Mouse (Mus musculus) midbrain, embryonic 10.5 days (tissue): ENCODE measurements around the gene Trpc4ap. TPM values are rescaled to one million over a fixed set of nuclear protein-coding genes. Genes with fewer than 3 reads are reported as not detected.
A peak's percentile ranks its signal among the peaks of the same experiment; 100 is the strongest.

Source experiments
- DNase-seq: peaks from one replicate; pipeline ENCODE4 v3.0.0-alpha.2; 2017; ENCODE audit warnings: low spot score
- H3K27ac ChIP-seq: fragments of 300-500 bp; sonication (generic); replicated peaks from 2 replicates; pipeline ENCODE4 v1.5.1; 2016; ENCODE audit warnings: mild to moderate bottlenecking
- H3K27me3 ChIP-seq: fragments of 300-500 bp; sonication (generic); 2 replicates; pipeline ENCODE4 v1.6.1; 2016; ENCODE audit warnings: low read depth, mild to moderate bottlenecking; ENCODE audit not compliant: poor library complexity, severe bottlenecking
- H3K36me3 ChIP-seq: fragments of 300-500 bp; sonication (generic); 2 replicates; pipeline ENCODE4 v1.6.1; 2016; ENCODE audit warnings: mild to moderate bottlenecking, moderate library complexity
- H3K4me1 ChIP-seq: fragments of 300-500 bp; sonication (generic); 2 replicates; pipeline ENCODE4 v1.6.1; 2016
- H3K4me3 ChIP-seq: fragments of 300-500 bp; sonication (generic); 2 replicates; pipeline ENCODE4 v1.5.1; 2016; ENCODE audit warnings: mild to moderate bottlenecking, moderate library complexity
- H3K9me3 ChIP-seq: fragments of 300-500 bp; sonication (generic); replicated peaks from 2 replicates; pipeline ENCODE4 v1.6.1; 2016; ENCODE audit warnings: mild to moderate bottlenecking
- WGBS: fragments of 180-500 bp; shearing (Covaris S2); methylation state at CpG from one replicate; pipeline ENCODE4 v1.1.7; 2016; 5-methylcytosine and 5-hydroxymethylcytosine counted together
- polyA plus RNA-seq: library from polyadenylated mRNA; unstranded; fragments of >200 nt; fragmentation: Nextera tagmentation; extraction: Ambion mirVana; gene quantifications from 2 replicates; pipeline ENCODE4 v1.2.1, GENCODE M21; 2016

The Trpc4ap gene
- polyA plus RNA-seq, 1 experiment from 2014 or later, result 123 TPM

- Histone ChIP-seq H3K27ac (no peak overlapping the region), H3K4me3 (no peak overlapping the region), H3K4me1 (peaks cover 40% of the 10 kb centered on the region), H3K9me3 (no peaks in the 10 kb centered on the region), H3K27me3 (peaks cover 67% of the 10 kb centered on the region), H3K36me3 (peaks cover 73% of the 10 kb centered on the region)
- WGBS, result 64% methylated on average over 19 of the region's 19 CpGs
- DNase-seq, result no peak
Measured at GRCm38 (mm10) chr2:155633121-155633520, 59.1 kb downstream of the Trpc4ap start.

- Histone ChIP-seq H3K27me3 (peaks cover 74% of the 10 kb centered on the region), H3K4me3 (no peak overlapping the region), H3K27ac (no peak overlapping the region; the same call in 1 of the 2 replicates), H3K4me1 (peaks cover 40% of the 10 kb centered on the region), H3K9me3 (no peaks in the 10 kb centered on the region), H3K36me3 (peaks cover 66% of the 10 kb centered on the region)
- no peak for DNase-seq
- WGBS, result 63% methylated on average over 30 of the region's 30 CpGs
Measured at GRCm38 (mm10) chr2:155632138-155632936, 59.8 kb downstream of the Trpc4ap start.

GRCm38 (mm10) chr2:155630590-155631416 is 61.4 kb downstream of the Trpc4ap start:
- peak; percentile 47 for DNase-seq
- Histone ChIP-seq H3K36me3 (peaks cover 50% of the 10 kb centered on the region), H3K9me3 (no peaks in the 10 kb centered on the region), H3K4me1 (peaks cover 48% of the 10 kb centered on the region), H3K27ac (0 out of 2 replicates have a peak overlapping the region, but pooled peaks have one; percentile 17), H3K27me3 (peaks cover 89% of the 10 kb centered on the region), H3K4me3 (peak overlapping the region; percentile 24)
- WGBS, result 13% methylated on average over 43 of the region's 43 CpGs

DNA sequence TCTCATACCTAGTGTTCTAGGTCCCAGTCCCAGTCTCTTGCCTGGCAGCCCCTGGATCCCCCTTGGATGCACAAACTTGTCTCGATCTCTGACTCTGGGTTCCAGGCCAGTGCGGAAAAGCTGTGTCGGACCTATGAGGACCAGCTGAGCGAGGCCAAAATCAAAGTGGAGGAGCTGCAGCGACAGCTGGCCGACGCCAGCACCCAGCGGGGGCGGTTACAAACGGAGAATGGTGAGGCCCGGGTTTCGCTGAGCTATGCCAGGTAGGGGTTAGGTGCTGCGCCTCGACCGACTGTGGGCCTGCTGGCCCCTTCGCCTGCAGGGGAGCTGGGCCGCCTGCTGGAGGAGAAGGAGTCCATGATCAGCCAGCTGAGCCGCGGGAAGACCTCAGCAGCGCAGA is 62.0 kb downstream of the Trpc4ap start:
- H3K4me3 ChIP-seq, result peak overlapping the region; percentile 24
- no peak overlapping the region for H3K27ac ChIP-seq
- DNase-seq, result peak; percentile 47
- no peaks in the 10 kb centered on the region for H3K9me3 ChIP-seq
- WGBS, result 15% methylated on average over 20 of the region's 20 CpGs
- H3K36me3 ChIP-seq, result peaks cover 44% of the 10 kb centered on the region
- peaks cover 48% of the 10 kb centered on the region for H3K4me1 ChIP-seq
- peaks cover 95% of the 10 kb centered on the region for H3K27me3 ChIP-seq

GRCm38 (mm10) chr2:155629231-155629661 is 62.9 kb downstream of the Trpc4ap start:
- WGBS, result under 1% methylated on average over 35 of the region's 35 CpGs
- H3K36me3 ChIP-seq, result peaks cover 35% of the 10 kb centered on the region
- H3K27ac ChIP-seq, result peak overlapping the region; percentile 71
- H3K9me3 ChIP-seq, result no peaks in the 10 kb centered on the region
- H3K4me3 ChIP-seq, result peak overlapping the region; percentile 55
- DNase-seq, result peak; percentile 59
- peaks cover 48% of the 10 kb centered on the region for H3K4me1 ChIP-seq
- H3K27me3 ChIP-seq, result peaks cover 93% of the 10 kb centered on the region

- DNase-seq, result no peak
- peak overlapping the region; percentile 55 for H3K4me3 ChIP-seq
Measured at GRCm38 (mm10) chr2:155628519-155628918, 63.7 kb downstream of the Trpc4ap start.

DNA sequence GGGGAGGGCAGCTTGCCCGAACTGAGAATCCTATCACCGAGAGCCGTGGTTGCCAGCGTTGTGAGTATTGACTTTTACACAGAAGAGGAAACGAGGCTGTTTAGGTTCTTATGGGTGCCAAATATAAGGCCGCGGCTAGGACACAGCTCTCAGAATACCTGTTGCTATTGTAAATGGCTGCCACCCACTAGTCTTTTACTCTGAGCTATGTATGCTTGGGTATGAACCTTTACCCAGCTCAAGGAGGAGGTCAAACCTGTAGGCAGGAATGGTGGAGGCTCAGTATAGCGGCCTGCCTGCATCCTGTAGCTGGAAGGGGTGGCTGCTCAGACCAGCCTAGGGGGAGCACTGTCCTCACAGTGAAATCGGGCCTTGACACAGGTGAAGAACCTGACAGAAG is 64.1 kb downstream of the Trpc4ap start:
- DNase-seq, result no peak
- Histone ChIP-seq H3K27ac (no peak overlapping the region), H3K4me3 (no peak overlapping the region), H3K27me3 (peaks cover 89% of the 10 kb centered on the region), H3K4me1 (peaks cover 48% of the 10 kb centered on the region), H3K36me3 (peaks cover 23% of the 10 kb centered on the region), H3K9me3 (no peaks in the 10 kb centered on the region)
- WGBS, result 80% methylated on average over 9 of the region's 9 CpGs

More at GRCm38 (mm10) chr2:155628519-155628918, 63.7 kb downstream of the Trpc4ap start:
- Histone ChIP-seq H3K27me3 (peaks cover 91% of the 10 kb centered on the region), H3K9me3 (no peaks in the 10 kb centered on the region), H3K4me1 (peaks cover 48% of the 10 kb centered on the region), H3K36me3 (peaks cover 27% of the 10 kb centered on the region), H3K27ac (no peak overlapping the region)
- 72% methylated on average over 13 of the region's 13 CpGs for WGBS

- Histone ChIP-seq H3K4me3 (no peak overlapping the region), H3K9me3 (no peaks in the 10 kb centered on the region), H3K4me1 (peaks cover 50% of the 10 kb centered on the region), H3K27me3 (peaks cover 86% of the 10 kb centered on the region), H3K27ac (no peak overlapping the region), H3K36me3 (peaks cover 14% of the 10 kb centered on the region)
- peak; percentile 83 for DNase-seq
- 49% methylated on average over 21 of the region's 21 CpGs for WGBS
Measured at GRCm38 (mm10) chr2:155627030-155627738, 65.0 kb downstream of the Trpc4ap start.

GRCm38 (mm10) chr2:155626277-155626676 is 65.9 kb downstream of the Trpc4ap start:
- Histone ChIP-seq H3K27ac (no peak overlapping the region), H3K4me3 (no peak overlapping the region), H3K27me3 (peaks cover 77% of the 10 kb centered on the region), H3K9me3 (no peaks in the 10 kb centered on the region), H3K36me3 (peaks cover 6% of the 10 kb centered on the region; the same call in 1 of the 2 replicates), H3K4me1 (peaks cover 43% of the 10 kb centered on the region)
- 51% methylated on average over 15 of the region's 15 CpGs for WGBS
- DNase-seq, result no peak

DNA sequence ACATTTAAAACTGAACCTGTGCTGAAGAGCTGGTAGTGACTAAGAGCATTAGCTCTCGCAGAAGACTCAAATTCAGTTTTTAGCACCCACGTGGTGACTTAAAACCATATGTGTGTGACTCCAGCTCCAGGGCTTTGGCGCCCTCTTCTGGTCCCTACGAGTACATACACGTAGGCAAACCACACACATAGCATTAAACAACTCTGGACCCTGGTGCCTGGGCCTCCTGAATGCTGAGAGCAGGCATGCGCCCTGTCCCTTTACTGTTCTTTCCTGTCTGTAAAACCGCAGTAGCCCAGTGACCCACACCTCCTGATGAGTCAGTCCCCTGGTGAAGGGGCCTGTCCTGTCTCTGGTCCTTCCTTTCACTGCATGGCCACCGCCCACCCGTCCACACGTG is 67.5 kb downstream of the Trpc4ap start:
- peak; percentile 36 for DNase-seq
- 39% methylated on average over 10 of the region's 10 CpGs for WGBS

GRCm38 (mm10) chr2:155623996-155624395 is 68.2 kb downstream of the Trpc4ap start:
- H3K9me3 ChIP-seq, result no peaks in the 10 kb centered on the region
- H3K4me3 ChIP-seq, result no peak overlapping the region
- no peak for DNase-seq
- H3K27me3 ChIP-seq, result peaks cover 60% of the 10 kb centered on the region
- 91% methylated on average over 6 of the region's 6 CpGs for WGBS
- peaks cover 27% of the 10 kb centered on the region for H3K4me1 ChIP-seq
- H3K27ac ChIP-seq, result no peak overlapping the region
- H3K36me3 ChIP-seq, result no peaks in the 10 kb centered on the region

More for the DNA sequence above, 67.5 kb downstream of the Trpc4ap start:
- no peak overlapping the region for H3K27ac ChIP-seq
- no peaks in the 10 kb centered on the region for H3K36me3 ChIP-seq
- no peak overlapping the region for H3K4me3 ChIP-seq
- peaks cover 31% of the 10 kb centered on the region for H3K4me1 ChIP-seq
- H3K27me3 ChIP-seq, result peaks cover 67% of the 10 kb centered on the region
- no peaks in the 10 kb centered on the region for H3K9me3 ChIP-seq

DNA sequence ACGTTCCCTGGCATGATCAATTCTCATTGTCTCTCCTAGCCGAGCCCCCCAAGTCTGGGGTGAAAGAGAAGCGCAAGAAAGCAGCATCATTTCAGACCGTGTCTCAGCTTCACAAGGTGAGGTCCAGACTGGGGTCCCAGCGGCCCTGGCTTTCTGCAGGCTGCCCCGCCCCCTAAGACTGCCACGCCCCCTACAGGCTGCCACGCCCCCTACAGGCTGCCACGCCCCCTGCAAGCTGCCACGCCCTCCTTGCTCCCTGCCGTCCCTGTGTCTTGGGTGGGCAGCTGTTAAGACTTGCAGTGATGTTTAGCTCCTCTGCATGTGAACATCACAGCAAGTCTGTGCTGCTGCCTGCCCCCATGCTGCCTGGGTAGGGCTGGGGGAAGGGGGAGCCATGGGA is 69.6 kb downstream of the Trpc4ap start:
- Histone ChIP-seq H3K27me3 (peaks cover 46% of the 10 kb centered on the region), H3K9me3 (no peaks in the 10 kb centered on the region), H3K27ac (no peak overlapping the region), H3K36me3 (no peaks in the 10 kb centered on the region), H3K4me1 (peaks cover 20% of the 10 kb centered on the region), H3K4me3 (no peak overlapping the region)
- no peak for DNase-seq
- 30% methylated on average over 11 of the region's 11 CpGs for WGBS
